Mouse (Mus musculus) spleen, adult 2 months (tissue): Measurements from ENCODE around the gene Isyna1. TPM values are rescaled to one million over a fixed set of nuclear protein-coding genes. Genes with fewer than 3 reads are reported as not detected.

Experiments
- DNase-seq, 2 experiments: peaks; one replicate each; pipeline versions ENCODE4 v3.0.0 to v3.0.0-alpha.2; 2012 to 2021; ENCODE audit warnings: low spot score in 2 of 2, low read depth in 1 of 2
- H3K27ac ChIP-seq: fragments of 200-500 bp; 2 replicates; pipeline ENCODE4 v1.5.1; 2012; ENCODE audit warnings: low read length, inconsistent platforms; ENCODE audit not compliant: insufficient read depth
- H3K27me3 ChIP-seq: fragments of 200-500 bp; 2 replicates; pipeline ENCODE4 v1.6.1; 2012; ENCODE audit warnings: mild to moderate bottlenecking, moderate library complexity, low read length, inconsistent platforms; ENCODE audit not compliant: control insufficient read depth, insufficient read depth
- H3K36me3 ChIP-seq: fragments of 200-500 bp; 2 replicates; pipeline ENCODE4 v1.6.1; 2012; ENCODE audit warnings: mild to moderate bottlenecking, low read length, inconsistent platforms; ENCODE audit not compliant: control insufficient read depth, insufficient read depth
- H3K4me1 ChIP-seq: fragments of 200-500 bp; 2 replicates; pipeline ENCODE4 v1.6.1; 2011; ENCODE audit warnings: inconsistent platforms; ENCODE audit not compliant: control insufficient read depth, insufficient read depth, insufficient read length
- H3K4me3 ChIP-seq: fragments of 200-500 bp; 2 replicates; pipeline ENCODE4 v1.5.1; 2011; ENCODE audit warnings: mild to moderate bottlenecking, inconsistent platforms; ENCODE audit not compliant: insufficient read depth, insufficient read length; ENCODE audit errors: extremely low read depth
- CTCF ChIP-seq: fragments of 200-500 bp; IDR thresholded peaks from 2 replicates; pipeline ENCODE4 v1.5.1; 2011; ENCODE audit warnings: mild to moderate bottlenecking, inconsistent platforms; ENCODE audit not compliant: insufficient read depth, insufficient read length, insufficient replicate concordance; ENCODE audit errors: extremely low read depth
- POLR2A ChIP-seq: fragments of 200-500 bp; IDR thresholded peaks from 2 replicates; pipeline ENCODE4 v1.6.1; 2011; ENCODE audit warnings: low read depth, low read length, inconsistent platforms
- polyA plus RNA-seq: library from polyadenylated mRNA; depleted of rRNA; stranded (reverse); fragments of >200 nt; gene quantifications from 2 replicates; pipeline ENCODE4 v1.2.3, GENCODE M21; 2012; rRNA removed

The Isyna1 gene
- polyA plus RNA-seq, 1 experiment: 136 TPM

DNA sequence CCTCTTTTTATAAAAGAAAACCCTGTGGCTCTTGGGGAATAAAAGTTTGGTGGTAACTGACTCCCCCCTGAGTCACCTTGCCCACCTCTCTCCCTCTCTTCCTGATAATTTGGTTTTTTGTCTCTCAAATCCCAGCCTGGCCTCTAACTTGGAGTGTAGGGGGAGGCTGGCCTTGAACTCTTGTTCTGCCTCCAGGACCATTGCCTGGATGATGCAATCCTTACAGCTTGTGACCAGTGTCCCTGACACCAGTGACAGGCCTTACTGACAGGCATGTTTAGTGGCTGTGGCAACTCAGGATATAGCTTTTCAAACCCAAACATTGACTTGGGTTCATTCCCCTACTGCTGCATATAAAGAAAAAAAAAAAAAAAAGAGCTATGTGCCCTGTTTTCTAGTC is 52.6 kb downstream of the Isyna1 start:
- Histone ChIP-seq H3K4me1 (no peaks in the 10 kb centered on the region), H3K27me3 (no peaks in the 10 kb centered on the region), H3K4me3 (no peak overlapping the region), H3K27ac (no peak overlapping the region), H3K36me3 (peaks cover 5% of the 10 kb centered on the region)
- TF ChIP-seq POLR2A (no peak), CTCF (no peak)
- DNase-seq: no peak

Other genes starting within 250 kb of the Isyna1 start
- gene Upf1, start 241.1 kb upstream of the Isyna1 start, polyA plus RNA-seq: 38.9 and 43.2 TPM in 2 replicates
- 0.46 and 0.56 TPM in 2 replicates for gene Comp, start 220.8 kb upstream of the Isyna1 start, polyA plus RNA-seq
- gene Crtc1, start 154.8 kb upstream of the Isyna1 start, polyA plus RNA-seq: 18.9 and 22.1 TPM in 2 replicates
- 21.8 and 30.9 TPM in 2 replicates for gene Klhl26, start 117.4 kb upstream of the Isyna1 start, polyA plus RNA-seq
- 0.14 TPM in 1 of 2 replicates, not detected in the other for gene Tmem59l, start 107.0 kb upstream of the Isyna1 start, polyA plus RNA-seq
- gene Crlf1, start 101.2 kb upstream of the Isyna1 start, polyA plus RNA-seq: 3.4 and 5.4 TPM in 2 replicates
- gene Rex1bd, start 87.6 kb upstream of the Isyna1 start, polyA plus RNA-seq: 86.2 and 132 TPM in 2 replicates
- gene Uba52, start 83.6 kb upstream of the Isyna1 start, polyA plus RNA-seq: 611 and 613 TPM in 2 replicates
- 305 and 370 TPM in 2 replicates for gene Fkbp8, start 66.6 kb upstream of the Isyna1 start, polyA plus RNA-seq
- 50.2 and 52.0 TPM in 2 replicates for gene Kxd1, start 66.4 kb upstream of the Isyna1 start, polyA plus RNA-seq
- gene Ell, start 54.9 kb upstream of the Isyna1 start, polyA plus RNA-seq: 21.3 and 27.9 TPM in 2 replicates
- gene Ssbp4, start 14.5 kb downstream of the Isyna1 start, polyA plus RNA-seq: 168 and 256 TPM in 2 replicates
- gene Lrrc25, start 21.8 kb downstream of the Isyna1 start, polyA plus RNA-seq: 41.6 and 53.1 TPM in 2 replicates
- gene Gdf15, start 38.1 kb downstream of the Isyna1 start, polyA plus RNA-seq: 5.2 and 6.0 TPM in 2 replicates
- 18.2 and 22.2 TPM in 2 replicates for gene Pgpep1, start 66.0 kb downstream of the Isyna1 start, polyA plus RNA-seq
- gene Lsm4, start 78.9 kb downstream of the Isyna1 start, polyA plus RNA-seq: 109 and 137 TPM in 2 replicates
- 269 and 455 TPM in 2 replicates for gene Jund, start 104.6 kb downstream of the Isyna1 start, polyA plus RNA-seq
- gene Iqcn, start 109.1 kb downstream of the Isyna1 start, polyA plus RNA-seq: 0.08 and 0.09 TPM in 2 replicates
- 0.65 and 0.92 TPM in 2 replicates for gene Gm3336, start 124.2 kb downstream of the Isyna1 start, polyA plus RNA-seq
- gene Pde4c, start 129.3 kb downstream of the Isyna1 start, polyA plus RNA-seq: 2.8 and 3.6 TPM in 2 replicates
- 12.1 and 17.7 TPM in 2 replicates for gene Rab3a, start 160.3 kb downstream of the Isyna1 start, polyA plus RNA-seq
- 37.3 and 69.8 TPM in 2 replicates for gene Mpv17l2, start 166.6 kb downstream of the Isyna1 start, polyA plus RNA-seq
- 56.3 and 90.3 TPM in 2 replicates for gene Pik3r2, start 182.3 kb downstream of the Isyna1 start, polyA plus RNA-seq
- 175 and 297 TPM in 2 replicates for gene Mast3, start 210.7 kb downstream of the Isyna1 start, polyA plus RNA-seq
- 5.8 and 7.4 TPM in 2 replicates for gene Il12rb1, start 214.1 kb downstream of the Isyna1 start, polyA plus RNA-seq
- 73.8 and 74.1 TPM in 2 replicates for gene Arrdc2, start 245.3 kb downstream of the Isyna1 start, polyA plus RNA-seq